Mouse (Mus musculus) monocyte, adult 2 months (primary cell): ENCODE data around the gene Iqcj.

Experiments used
- DNase-seq, 2 experiments: peaks; one replicate each; pipeline ENCODE4 v3.0.0; 2022; ENCODE audit warnings: low spot score in 2 of 2, low read depth in 1 of 2

The Iqcj gene

GRCm38 (mm10) chr3:67892026-67892705 lies at the start of gene Iqcj, which contains the start of gene Iqschfp:
Gene Iqcj (plus strand): TSS chr3:67892220.
Gene Iqschfp (plus strand): TSS chr3:67892232.
- no peak for DNase-seq

GRCm38 (mm10) chr3:67852397-67852796 lies 39.6 kb upstream of the Iqcj start:
- DNase-seq: no peak

- no peak for DNase-seq
Measured at GRCm38 (mm10) chr3:67861524-67861923, 30.5 kb upstream of the Iqcj start.

GRCm38 (mm10) chr3:67867420-67868065 lies 24.5 kb upstream of the Iqcj start:
- no peak for DNase-seq

- DNase-seq: no peak
Measured at GRCm38 (mm10) chr3:67869424-67869823, 22.6 kb upstream of the Iqcj start.

- DNase-seq: no peak
Measured at GRCm38 (mm10) chr3:67877253-67877652, 14.8 kb upstream of the Iqcj start.

GRCm38 (mm10) chr3:67884335-67884734 lies 7.7 kb upstream of the Iqcj start:
- DNase-seq: no peak

GRCm38 (mm10) chr3:67886176-67886575 lies 5.8 kb upstream of the Iqcj start:
- no peak for DNase-seq

GRCm38 (mm10) chr3:67887251-67887650 lies 4.8 kb upstream of the Iqcj start:
- DNase-seq: no peak

- no peak for DNase-seq
Measured at GRCm38 (mm10) chr3:67892768-67893167, 748 bp downstream of the Iqcj start.

- DNase-seq: no peak
Measured at GRCm38 (mm10) chr3:67902517-67902916, 10.5 kb downstream of the Iqcj start.

- DNase-seq: no peak
Measured at GRCm38 (mm10) chr3:67908586-67908985, 16.6 kb downstream of the Iqcj start.

- no peak for DNase-seq
Measured at GRCm38 (mm10) chr3:67918098-67918497, 26.1 kb downstream of the Iqcj start.

- no peak for DNase-seq
Measured at GRCm38 (mm10) chr3:67918634-67919259, 26.7 kb downstream of the Iqcj start.

GRCm38 (mm10) chr3:67923095-67923494 lies 31.1 kb downstream of the Iqcj start:
- no peak for DNase-seq

- no peak for DNase-seq
Measured at GRCm38 (mm10) chr3:67925453-67925852, 33.4 kb downstream of the Iqcj start.

GRCm38 (mm10) chr3:67930424-67931133 lies 38.6 kb downstream of the Iqcj start:
- DNase-seq: no peak

- DNase-seq: no peak
Measured at GRCm38 (mm10) chr3:67931181-67931580, 39.2 kb downstream of the Iqcj start.

GRCm38 (mm10) chr3:67931914-67932313 lies 39.9 kb downstream of the Iqcj start:
- DNase-seq: no peak

GRCm38 (mm10) chr3:67935829-67936228 lies 43.8 kb downstream of the Iqcj start:
- DNase-seq: no peak

- no peak for DNase-seq
Measured at GRCm38 (mm10) chr3:67947000-67947399, 55.0 kb downstream of the Iqcj start.

GRCm38 (mm10) chr3:67952517-67952940 lies 60.5 kb downstream of the Iqcj start:
- DNase-seq: no peak
